Mouse (Mus musculus) G1E (cell line): ENCODE data around the gene Cryzl2.

Experiments used
- CTCF ChIP-seq: IDR thresholded peaks from 2 replicates; pipeline ENCODE4 v1.5.1; 2012; ENCODE audit warnings: low read depth, low read length, inconsistent platforms, mixed read lengths
- GATA1 ChIP-seq: IDR thresholded peaks from 2 replicates; pipeline ENCODE4 v1.6.1; 2012; ENCODE audit warnings: borderline replicate concordance, low read length, inconsistent platforms, mixed read lengths
- GATA2 ChIP-seq: IDR thresholded peaks from 2 replicates; pipeline ENCODE4 v1.6.1; 2012; ENCODE audit warnings: low read depth, low read length, inconsistent platforms, borderline replicate concordance
- POLR2AphosphoS5 ChIP-seq: IDR thresholded peaks from 2 replicates; pipeline ENCODE4 v1.6.1; 2012; ENCODE audit warnings: low read depth, low read length, inconsistent platforms; ENCODE audit not compliant: insufficient replicate concordance
- TAL1 ChIP-seq: conservative IDR thresholded peaks from 2 replicates; pipeline ENCODE4 v1.6.1; 2012; ENCODE audit warnings: low read depth, low read length, inconsistent platforms, mixed read lengths

- no peak for TF ChIP-seq GATA1
- no peak for TF ChIP-seq TAL1
- TF ChIP-seq CTCF, result no peak
- no peak for TF ChIP-seq GATA2
- no peak for TF ChIP-seq POLR2AphosphoS5
Observed at GRCm38 (mm10) chr1:157526625-157527024, 68.2 kb downstream of the Cryzl2 start.
